Mouse (Mus musculus) midbrain, postnatal 0 days (tissue): Measurements from ENCODE around the gene Sema4a. TPM values are rescaled to one million over a fixed set of nuclear protein-coding genes. Genes with fewer than 3 reads are reported as not detected.
A peak's percentile ranks its signal among the peaks of the same experiment; 100 is the strongest.

Experiments used
- ATAC-seq: fragments of 200-750 bp; cut with Nextera tagmentation; 2 replicates; pipeline ENCODE4 v1.8.0; 2017; ENCODE audit warnings: moderate number of reproducible peaks, mild to moderate bottlenecking, moderate TSS enrichment, moderate library complexity; ENCODE audit not compliant: low FRiP score
- DNase-seq: peaks from one replicate; pipeline ENCODE4 v3.0.0-alpha.2; 2015; ENCODE audit warnings: low spot score
- H3K27ac ChIP-seq: fragments of 300-500 bp; sonication (generic); 2 replicates; pipeline ENCODE4 v1.5.1; 2014; ENCODE audit warnings: low read depth, mild to moderate bottlenecking, low read length, mixed read lengths
- H3K27me3 ChIP-seq: fragments of 300-500 bp; sonication (generic); 2 replicates; pipeline ENCODE4 v1.6.1; 2014; ENCODE audit warnings: low read length, control low read depth, mixed read lengths; ENCODE audit not compliant: insufficient read depth
- H3K36me3 ChIP-seq: fragments of 300-500 bp; sonication (generic); 2 replicates; pipeline ENCODE4 v1.6.1; 2014; ENCODE audit warnings: low read length, control low read depth, mixed read lengths; ENCODE audit not compliant: insufficient read depth
- H3K4me1 ChIP-seq: fragments of 300-500 bp; sonication (generic); 2 replicates; pipeline ENCODE4 v1.6.1; 2014; ENCODE audit warnings: mild to moderate bottlenecking, control low read depth, antibody characterized with exemption, low read length, mixed read lengths; ENCODE audit not compliant: insufficient read depth
- H3K4me2 ChIP-seq: fragments of 300-500 bp; sonication (generic); 2 replicates; pipeline ENCODE4 v1.6.1; 2014; ENCODE audit warnings: low read depth, mild to moderate bottlenecking, low read length, mixed read lengths; ENCODE audit not compliant: poor library complexity, severe bottlenecking
- H3K4me3 ChIP-seq: fragments of 300-500 bp; sonication (generic); 2 replicates; pipeline ENCODE4 v1.5.1; 2014; ENCODE audit warnings: low read depth, mild to moderate bottlenecking, low read length, moderate library complexity
- H3K9ac ChIP-seq: fragments of 300-500 bp; sonication (generic); replicated peaks from 2 replicates; pipeline ENCODE4 v1.6.1; 2014; ENCODE audit warnings: mild to moderate bottlenecking, low read length, moderate library complexity, mixed read lengths; ENCODE audit not compliant: poor library complexity, severe bottlenecking
- H3K9me3 ChIP-seq: fragments of 300-500 bp; sonication (generic); 2 replicates; pipeline ENCODE4 v1.6.1; 2016; ENCODE audit warnings: low read length, control low read depth
- CTCF ChIP-seq: IDR thresholded peaks from 2 replicates; pipeline ENCODE4 v1.5.1; 2016; ENCODE audit warnings: antibody characterized with exemption, mild to moderate bottlenecking
- WGBS: fragments of 180-500 bp; shearing (Covaris S2); extraction: QIAGEN DNeasy Blood & Tissue Kit; methylation state at CpG from one replicate; pipeline ENCODE4 v1.1.7; 2014; 5-methylcytosine and 5-hydroxymethylcytosine counted together
- polyA plus RNA-seq: library from polyadenylated mRNA; unstranded; fragments of >200 nt; fragmentation: Nextera tagmentation; extraction: Ambion mirVana; gene quantifications from 2 replicates; pipeline ENCODE4 v1.2.1, GENCODE M21; 2015
- total RNA-seq: library from RNA; depleted of rRNA; stranded (reverse); fragments of >200 nt; gene quantifications from 2 replicates; pipeline ENCODE4 v1.2.3, GENCODE M21; 2014

The Sema4a gene
- total and polyA plus RNA-seq, 2 experiments from 2014 or later: 42.1 to 62.0 TPM

DNA sequence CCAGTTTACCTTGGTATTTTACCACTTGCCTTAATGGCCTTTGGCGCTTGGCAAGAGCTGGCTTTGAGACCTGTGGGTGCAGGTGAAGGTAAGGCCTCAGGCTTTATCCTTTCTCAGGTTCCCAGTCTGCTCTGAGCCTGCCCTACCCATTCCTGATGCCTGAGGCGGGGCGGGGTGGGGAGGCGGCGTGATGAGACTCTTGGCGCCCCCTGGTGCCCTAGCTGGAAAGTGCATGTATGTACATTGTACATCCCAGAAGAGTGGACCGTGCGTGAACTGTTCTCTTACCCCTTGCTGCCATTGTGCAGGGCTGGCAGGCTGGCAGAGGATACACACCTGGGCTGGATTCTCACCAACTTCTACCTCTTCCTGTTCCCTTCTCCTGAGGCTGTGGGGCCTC is 16.8 kb upstream of the Sema4a start:
- H3K27ac ChIP-seq: no peak overlapping the region
- DNase-seq (peak; percentile 77), ATAC-seq (peak; percentile 69)
- no peaks in the 10 kb centered on the region for H3K4me1 ChIP-seq
- H3K4me3 ChIP-seq: no peak overlapping the region
- TF ChIP-seq CTCF: peak; percentile 91
- H3K36me3 ChIP-seq: peaks cover 13% of the 10 kb centered on the region
- H3K27me3 ChIP-seq: no peaks in the 10 kb centered on the region
- H3K9me3 ChIP-seq: no peaks in the 10 kb centered on the region
- 2% methylated on average over 8 of the region's 8 CpGs for WGBS
- H3K9ac ChIP-seq: no peak overlapping the region
- H3K4me2 ChIP-seq: no peak overlapping the region

DNA sequence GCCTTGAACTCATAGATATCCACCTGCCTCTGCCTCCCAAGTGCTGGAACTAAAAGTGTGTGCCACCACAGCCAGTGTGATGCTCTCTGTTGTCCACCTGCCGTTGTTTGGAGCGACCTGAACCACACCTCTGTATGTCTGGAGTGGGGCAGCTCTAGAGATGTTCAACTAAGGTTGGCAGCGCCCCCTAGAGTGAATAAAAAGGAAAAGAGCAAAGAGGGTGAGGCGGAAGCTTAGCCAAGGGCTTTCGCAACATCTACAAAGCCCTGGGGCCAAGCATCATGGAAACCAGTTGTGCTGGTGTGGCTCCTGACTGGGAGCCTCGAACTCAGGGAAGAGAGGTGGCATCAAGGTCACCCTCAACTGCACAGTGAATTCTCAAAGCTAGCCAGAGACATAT is 15.4 kb upstream of the Sema4a start:
- H3K4me2 ChIP-seq: no peak overlapping the region
- no peaks in the 10 kb centered on the region for H3K27me3 ChIP-seq
- H3K36me3 ChIP-seq: 0 out of 2 replicates have a peak, but pooled peaks cover 3% of the 10 kb centered on the region
- H3K9ac ChIP-seq: no peak overlapping the region
- DNase-seq (no peak), ATAC-seq (no peak)
- H3K4me3 ChIP-seq: no peak overlapping the region
- no peak overlapping the region for H3K27ac ChIP-seq
- no peaks in the 10 kb centered on the region for H3K9me3 ChIP-seq
- no peaks in the 10 kb centered on the region for H3K4me1 ChIP-seq
- WGBS: 71% methylated on average over 6 of the region's 6 CpGs
- TF ChIP-seq CTCF: peak; percentile 24; the same call in 1 of the 2 replicates

DNA sequence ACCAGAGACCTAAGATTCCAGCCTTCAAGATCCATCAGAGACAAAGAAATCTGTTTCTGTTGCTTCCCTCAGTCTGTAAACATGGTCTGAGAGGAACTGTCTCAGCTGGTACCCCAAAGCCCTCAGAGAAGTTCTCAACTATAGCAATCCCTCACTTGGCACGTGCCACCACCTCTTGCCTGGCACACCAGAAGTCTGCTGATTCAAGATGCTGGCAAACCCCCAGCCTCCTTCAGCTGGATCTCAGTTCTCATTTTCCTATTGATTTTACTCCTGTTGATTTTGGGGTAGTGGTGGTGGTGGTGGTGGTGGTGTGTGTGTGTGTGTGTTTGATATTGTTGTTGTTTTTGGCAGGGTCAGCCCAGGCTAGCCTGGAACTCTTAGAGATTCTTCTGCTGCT is 12.6 kb upstream of the Sema4a start:
- Histone ChIP-seq H3K4me3 (no peak overlapping the region), H3K9me3 (no peaks in the 10 kb centered on the region), H3K36me3 (no peaks in the 10 kb centered on the region), H3K4me1 (no peaks in the 10 kb centered on the region), H3K4me2 (no peak overlapping the region), H3K9ac (no peak overlapping the region), H3K27ac (no peak overlapping the region), H3K27me3 (no peaks in the 10 kb centered on the region)
- ATAC-seq: no peak
- no peak for DNase-seq
- whole genome bisulfite sequencing: 80% methylated on average over 1 of the region's 1 CpGs
- no peak for TF ChIP-seq CTCF

DNA sequence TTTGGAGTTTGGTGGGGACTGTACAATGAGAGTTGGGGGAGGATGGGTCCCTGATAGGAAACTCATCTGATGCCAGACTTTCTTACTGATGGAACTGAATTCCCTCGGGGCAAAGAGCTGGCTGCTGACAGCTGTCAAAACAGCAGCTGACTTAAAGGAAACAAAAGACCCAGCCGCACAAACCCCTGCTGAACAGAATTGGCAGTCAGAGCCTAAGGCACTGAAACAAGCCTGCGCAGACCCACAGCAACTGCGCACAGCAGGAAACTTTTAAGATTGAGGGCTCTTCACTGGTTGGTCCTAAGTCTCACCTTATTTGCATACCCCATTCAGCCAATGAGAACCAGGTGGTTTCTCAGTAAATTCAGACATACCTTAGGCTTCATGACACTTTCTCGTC is 12.0 kb upstream of the Sema4a start:
- peak; percentile 65; the same call in 1 of the 2 replicates for ATAC-seq
- no peak overlapping the region for H3K27ac ChIP-seq

DNA sequence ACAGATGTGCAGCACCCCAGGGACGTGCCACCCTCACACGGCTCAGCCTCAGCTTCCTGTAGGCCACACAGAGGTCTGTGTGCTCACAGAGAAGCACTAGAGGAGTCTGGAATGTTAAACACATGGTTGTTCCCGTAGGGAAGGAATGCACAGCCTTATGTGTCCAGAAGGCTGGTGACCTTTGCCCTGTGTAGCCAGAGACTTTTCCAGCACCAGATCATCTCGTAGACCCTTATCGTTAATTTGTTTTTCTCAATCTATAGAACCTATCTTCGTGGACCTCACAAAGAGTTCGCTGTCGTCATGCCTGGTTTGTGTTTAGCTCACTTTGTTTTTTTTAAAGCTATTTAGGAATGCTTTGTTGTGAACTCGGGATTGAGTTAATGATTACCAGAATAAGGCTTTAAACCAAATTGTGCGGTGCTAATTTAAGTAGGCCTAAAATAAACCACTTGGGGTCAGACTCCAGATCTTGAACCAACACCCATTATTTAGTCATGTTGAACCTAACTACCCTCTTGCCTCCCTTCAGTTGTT is 10.0 kb upstream of the Sema4a start:
- WGBS: 81% methylated on average over 10 of the region's 10 CpGs
- no peaks in the 10 kb centered on the region for H3K36me3 ChIP-seq

More for the DNA sequence above, 12.0 kb upstream of the Sema4a start:
- Histone ChIP-seq H3K9me3 (no peaks in the 10 kb centered on the region), H3K9ac (no peak overlapping the region), H3K4me3 (no peak overlapping the region), H3K4me2 (no peak overlapping the region), H3K36me3 (no peaks in the 10 kb centered on the region), H3K4me1 (no peaks in the 10 kb centered on the region), H3K27me3 (no peaks in the 10 kb centered on the region)
- TF ChIP-seq CTCF: no peak
- DNase-seq: peak; percentile 56
- 15% methylated on average over 5 of the region's 5 CpGs for WGBS

DNA sequence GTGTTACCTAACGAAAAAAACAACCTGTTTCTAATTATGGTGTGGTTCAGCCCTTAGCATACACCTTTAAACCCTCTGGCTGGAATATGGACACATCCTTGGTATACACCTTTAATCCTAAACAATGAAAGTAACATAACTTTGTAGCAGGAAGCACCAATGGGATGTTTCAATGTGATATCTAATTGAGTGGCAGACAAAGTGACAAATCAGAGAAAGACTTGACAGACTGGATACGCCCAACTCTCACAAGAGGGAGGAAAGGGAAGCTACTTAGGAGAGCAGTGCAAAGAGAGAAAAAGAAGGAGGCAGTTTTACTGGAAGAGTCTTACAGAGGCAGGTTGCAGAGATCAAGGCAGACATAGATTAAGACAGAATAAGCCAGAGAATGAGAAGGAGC is 8.5 kb upstream of the Sema4a start:
- Histone ChIP-seq H3K36me3 (no peaks in the 10 kb centered on the region), H3K9me3 (no peaks in the 10 kb centered on the region), H3K4me2 (no peak overlapping the region), H3K27ac (no peak overlapping the region), H3K4me3 (no peak overlapping the region), H3K9ac (no peak overlapping the region), H3K27me3 (no peaks in the 10 kb centered on the region), H3K4me1 (no peaks in the 10 kb centered on the region)
- DNase-seq (no peak), ATAC-seq (no peak)
- WGBS: 85% methylated on average over 2 of the region's 2 CpGs
- no peak for TF ChIP-seq CTCF

More for the DNA sequence above, 10.0 kb upstream of the Sema4a start:
- ATAC-seq (no peak), DNase-seq (no peak)
- Histone ChIP-seq H3K4me2 (no peak overlapping the region), H3K4me3 (no peak overlapping the region), H3K27ac (no peak overlapping the region), H3K27me3 (no peaks in the 10 kb centered on the region), H3K9ac (no peak overlapping the region), H3K4me1 (no peaks in the 10 kb centered on the region), H3K9me3 (no peaks in the 10 kb centered on the region)
- no peak for TF ChIP-seq CTCF
